Mouse (Mus musculus): ENCODE measurements around the gene Fam124b. TPM values are rescaled to one million over a fixed set of nuclear protein-coding genes. Genes with fewer than 3 reads are reported as not detected.

The Fam124b gene
- polyA plus RNA-seq, 1 experiment from 2014 or later = 0.31 TPM

DNA sequence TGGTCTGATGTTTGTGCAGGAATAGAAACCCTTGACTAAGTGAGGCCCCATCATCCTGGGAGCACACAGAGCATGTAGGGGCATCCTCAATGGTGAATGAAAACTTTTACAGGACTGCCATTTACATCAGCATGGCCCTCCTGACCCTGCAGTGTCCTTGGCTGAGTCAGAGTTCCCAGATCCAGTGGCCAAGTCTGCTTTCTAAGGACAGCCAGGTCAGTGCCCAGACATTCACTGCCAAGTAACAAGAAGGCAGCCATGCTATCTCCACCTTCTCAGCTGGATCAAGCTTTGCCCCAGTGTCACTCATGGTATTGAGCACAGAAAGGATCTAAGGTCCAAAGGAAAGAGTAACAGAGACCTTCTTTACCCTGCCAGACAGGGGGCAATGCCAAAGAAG is 58.7 kb downstream of the Fam124b start:
- Histone ChIP-seq H3K4me3 (ENCODE audit: low read depth, low read length) (no peak overlapping the region), H3K36me3 (ENCODE audit: control insufficient read depth, insufficient read depth, low read length) (no peaks in the 10 kb centered on the region), H3K4me1 (ENCODE audit: control insufficient read depth, insufficient read depth, low read length) (no peaks in the 10 kb centered on the region), H3K4me2 (no peak overlapping the region), H3K27ac (ENCODE audit: low read depth, low read length) (no peak overlapping the region), H3K9me3 (ENCODE audit: control insufficient read depth, low read length) (no peaks in the 10 kb centered on the region), H3K27me3 (ENCODE audit: control insufficient read depth, insufficient read depth, low read length) (no peaks in the 10 kb centered on the region), H3K9ac (ENCODE audit: low read length) (no peak overlapping the region)
- DNase-seq (ENCODE audit: low spot score, missing footprints) (no peak), ATAC-seq (ENCODE audit: low FRiP score) (no peak)

DNA sequence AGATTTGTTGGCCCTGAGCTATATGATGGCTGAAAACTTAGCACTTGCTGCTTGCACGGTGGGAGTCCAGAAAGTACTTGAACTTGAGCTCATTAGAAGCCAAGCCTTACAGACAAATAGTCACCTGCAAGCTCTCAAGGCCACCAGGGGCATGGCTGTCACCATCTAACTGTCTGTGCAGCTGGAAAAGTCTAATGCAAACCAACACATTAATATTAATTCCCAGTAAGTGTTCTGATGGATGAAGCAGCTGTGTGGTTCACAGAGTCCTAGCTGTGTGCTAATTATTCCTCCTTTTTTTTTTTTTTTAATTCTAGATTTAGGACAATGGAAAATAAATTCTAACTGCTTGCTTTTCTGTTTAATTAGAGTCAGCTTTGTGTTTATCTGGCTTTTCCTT is 63.4 kb downstream of the Fam124b start:
- H3K4me3 ChIP-seq (ENCODE audit: low read depth, low read length) = no peak overlapping the region
- no peaks in the 10 kb centered on the region for H3K9me3 ChIP-seq (ENCODE audit: control insufficient read depth, low read length)
- H3K27me3 ChIP-seq (ENCODE audit: control insufficient read depth, insufficient read depth, low read length) = no peaks in the 10 kb centered on the region
- H3K9ac ChIP-seq (ENCODE audit: low read length) = no peak overlapping the region
- WGBS = 81% methylated on average over 1 of the region's 1 CpGs
- DNase-seq (ENCODE audit: low spot score, missing footprints) (no peak), ATAC-seq (ENCODE audit: low FRiP score) (no peak)
- no peak overlapping the region for H3K27ac ChIP-seq (ENCODE audit: low read depth, low read length)
- H3K4me1 ChIP-seq (ENCODE audit: control insufficient read depth, insufficient read depth, low read length) = no peaks in the 10 kb centered on the region
- no peak overlapping the region for H3K4me2 ChIP-seq
- no peaks in the 10 kb centered on the region for H3K36me3 ChIP-seq (ENCODE audit: control insufficient read depth, insufficient read depth, low read length)

DNA sequence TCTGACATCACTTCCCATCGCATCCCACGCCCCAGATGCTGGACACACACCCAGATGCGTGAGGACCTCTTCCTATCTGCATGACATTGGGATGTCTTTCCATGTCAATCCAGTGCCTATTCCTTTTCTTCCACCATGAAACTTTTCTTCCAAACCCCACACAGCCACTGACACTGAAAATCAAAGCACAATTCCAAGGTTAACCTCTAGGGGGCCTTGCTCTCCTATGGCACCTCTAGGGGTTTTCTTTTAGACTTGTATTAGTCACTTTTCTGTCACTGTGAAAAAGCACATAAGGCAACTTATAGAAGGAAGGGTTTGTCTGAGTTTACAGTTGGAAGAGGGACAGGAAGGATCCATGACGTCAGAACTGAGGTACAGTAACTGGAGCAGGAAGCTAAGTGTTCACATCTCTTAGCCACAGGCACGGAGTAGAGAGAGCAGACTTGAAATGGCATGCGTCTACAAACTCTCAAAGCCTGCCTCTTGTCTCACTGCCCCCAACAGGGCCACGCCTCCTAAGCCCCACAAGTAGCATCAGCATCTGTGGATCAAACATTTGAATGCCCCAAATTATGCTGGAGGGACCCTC is 65.1 kb downstream of the Fam124b start:
- H3K4me3 ChIP-seq (ENCODE audit: low read depth, low read length) = no peak overlapping the region
- ATAC-seq (ENCODE audit: low FRiP score) (no peak), DNase-seq (ENCODE audit: low spot score, missing footprints) (no peak)
- no peak overlapping the region for H3K27ac ChIP-seq (ENCODE audit: low read depth, low read length)
- no peaks in the 10 kb centered on the region for H3K27me3 ChIP-seq (ENCODE audit: control insufficient read depth, insufficient read depth, low read length)
- H3K4me2 ChIP-seq = no peak overlapping the region
- no peaks in the 10 kb centered on the region for H3K4me1 ChIP-seq (ENCODE audit: control insufficient read depth, insufficient read depth, low read length)
- H3K9me3 ChIP-seq (ENCODE audit: control insufficient read depth, low read length) = no peaks in the 10 kb centered on the region
- no peak overlapping the region for H3K9ac ChIP-seq (ENCODE audit: low read length)
- WGBS = 79% methylated on average over 7 of the region's 7 CpGs
- no peaks in the 10 kb centered on the region for H3K36me3 ChIP-seq (ENCODE audit: control insufficient read depth, insufficient read depth, low read length)

DNA sequence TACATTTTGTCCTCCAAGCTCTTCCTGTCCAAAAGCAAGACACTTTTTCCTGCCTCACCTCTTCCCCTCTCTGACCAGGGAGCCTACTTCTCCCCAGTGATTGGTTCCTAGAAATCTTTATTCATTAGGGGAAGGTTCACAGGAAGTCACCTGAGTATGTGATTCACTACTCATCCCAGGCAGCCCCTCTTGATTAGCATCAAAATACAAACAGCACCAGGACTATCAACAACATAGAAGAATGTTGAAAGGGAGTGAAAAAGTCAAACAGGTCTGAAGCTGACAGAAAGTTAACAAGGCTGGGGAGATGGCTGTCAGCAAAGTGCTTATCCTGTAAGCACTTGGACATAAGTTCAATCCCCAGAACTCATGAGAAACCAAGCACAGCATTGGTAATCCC is 67.6 kb downstream of the Fam124b start:
- Histone ChIP-seq H3K4me3 (ENCODE audit: low read depth, low read length) (no peak overlapping the region), H3K4me2 (no peak overlapping the region), H3K27me3 (ENCODE audit: control insufficient read depth, insufficient read depth, low read length) (no peaks in the 10 kb centered on the region), H3K27ac (ENCODE audit: low read depth, low read length) (no peak overlapping the region), H3K4me1 (ENCODE audit: control insufficient read depth, insufficient read depth, low read length) (no peaks in the 10 kb centered on the region), H3K9ac (ENCODE audit: low read length) (no peak overlapping the region), H3K9me3 (ENCODE audit: control insufficient read depth, low read length) (no peaks in the 10 kb centered on the region), H3K36me3 (ENCODE audit: control insufficient read depth, insufficient read depth, low read length) (no peaks in the 10 kb centered on the region)
- no peak for ATAC-seq (ENCODE audit: low FRiP score)
- DNase-seq (ENCODE audit: low spot score, missing footprints) = no peak

Other genes with a start within 250 kb of the Fam124b start
- gene Cul3, start 122.0 kb upstream of the Fam124b start, polyA plus RNA-seq (2014; fragmentation: Nextera tagmentation; extraction: Ambion mirVana) = 51.7 and 53.7 TPM in 2 replicates
- gene Gm45261, start 243.0 kb upstream of the Fam124b start, polyA plus RNA-seq (2014; fragmentation: Nextera tagmentation; extraction: Ambion mirVana) = not detected in 2 replicates

Data from midbrain, embryonic 11.5 days (tissue).